Mouse (Mus musculus) spleen, adult 2 months (tissue): ENCODE measurements around the gene Wnt5b.

Source experiments
- CTCF ChIP-seq: fragments of 200-500 bp; IDR thresholded peaks from 2 replicates; pipeline ENCODE4 v1.5.1; 2011; ENCODE audit warnings: mild to moderate bottlenecking, inconsistent platforms; ENCODE audit not compliant: insufficient read depth, insufficient read length, insufficient replicate concordance; ENCODE audit errors: extremely low read depth
- POLR2A ChIP-seq: fragments of 200-500 bp; IDR thresholded peaks from 2 replicates; pipeline ENCODE4 v1.6.1; 2011; ENCODE audit warnings: low read depth, low read length, inconsistent platforms

GRCm38 (mm10) chr6:119521482-119521900, 22.7 kb downstream of the Wnt5b start:
- TF ChIP-seq CTCF (no peak), POLR2A (no peak)
